Mouse (Mus musculus) layer of hippocampus, adult 11-12 months (tissue): ENCODE measurements around the gene Tmem150b.

ENCODE experiments used
- DNase-seq: peaks from one replicate; pipeline ENCODE4 v3.0.0; 2022; ENCODE audit warnings: low spot score

Tmem150b gene

GRCm38 (mm10) chr7:4731090-4731489 is 6.0 kb upstream of the Tmem150b start:
- no peak for DNase-seq

GRCm38 (mm10) chr7:4724359-4724758 is 690 bp downstream of the Tmem150b start:
- no peak for DNase-seq

- peak; percentile 52 for DNase-seq
Measured at GRCm38 (mm10) chr7:4723508-4723907, 1.5 kb downstream of the Tmem150b start.

DNA sequence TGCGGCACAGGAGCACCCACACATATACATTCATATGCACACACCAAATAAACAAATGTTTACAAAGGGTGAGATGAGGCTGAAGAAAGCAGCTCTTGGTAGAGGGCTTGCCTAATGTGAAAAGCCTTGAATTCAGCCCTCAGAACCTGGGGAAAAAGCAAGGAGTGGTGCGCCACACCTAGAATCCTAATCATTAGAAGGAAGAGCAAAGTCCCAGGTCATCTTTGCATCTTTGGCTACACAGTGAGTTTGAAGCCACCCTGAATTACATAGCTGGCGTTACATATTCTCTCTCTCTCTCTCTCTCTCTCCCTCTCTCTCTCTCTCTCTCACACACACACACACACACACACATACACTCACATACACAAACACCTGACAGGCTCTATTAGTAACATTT is 5.8 kb downstream of the Tmem150b start:
- no peak for DNase-seq

GRCm38 (mm10) chr7:4716955-4717354 is 8.1 kb downstream of the Tmem150b start:
- no peak for DNase-seq

DNA sequence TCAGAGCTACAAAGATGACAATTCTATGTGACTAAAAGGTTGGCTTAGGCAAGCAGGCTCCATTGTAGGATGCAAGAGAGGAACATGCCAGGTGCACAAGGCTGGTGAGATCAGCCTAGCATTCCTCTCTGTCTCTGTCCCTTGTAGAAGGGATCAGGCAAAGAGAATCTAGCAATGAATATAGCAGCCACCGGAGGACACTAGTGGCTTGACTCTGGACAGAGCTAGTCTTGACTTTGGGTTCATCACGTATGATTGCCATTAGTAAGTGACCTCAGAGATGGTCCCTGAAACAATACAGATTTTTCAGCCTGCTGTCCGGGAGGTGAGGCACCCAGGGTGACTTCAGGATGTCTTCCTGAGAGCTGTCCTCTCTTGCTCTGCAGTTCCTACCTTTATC is 12.5 kb downstream of the Tmem150b start:
- DNase-seq = no peak

GRCm38 (mm10) chr7:4705098-4705497 is 20.0 kb downstream of the Tmem150b start:
- peak; percentile 54 for DNase-seq

- no peak for DNase-seq
Measured at GRCm38 (mm10) chr7:4703195-4703594, 21.9 kb downstream of the Tmem150b start.

DNA sequence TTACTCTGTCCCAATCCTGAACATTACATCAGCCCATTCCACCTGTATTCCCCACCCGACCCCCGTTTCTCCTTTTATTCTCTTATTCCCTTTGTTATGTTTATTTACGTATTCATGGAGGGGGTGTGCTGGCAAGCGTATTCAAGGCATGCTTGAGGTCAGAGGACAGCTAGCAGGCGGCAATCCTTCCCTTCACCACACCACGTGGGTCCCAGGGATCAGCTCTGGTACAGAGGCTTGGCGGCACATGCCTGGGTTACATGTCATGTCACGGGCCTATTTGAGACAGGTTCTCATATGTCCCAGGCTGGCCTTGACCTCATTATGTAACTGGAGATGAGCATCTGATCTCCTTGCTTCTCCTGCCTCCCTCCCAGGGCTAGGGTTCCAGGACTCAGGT is 22.7 kb downstream of the Tmem150b start:
- DNase-seq = no peak

DNA sequence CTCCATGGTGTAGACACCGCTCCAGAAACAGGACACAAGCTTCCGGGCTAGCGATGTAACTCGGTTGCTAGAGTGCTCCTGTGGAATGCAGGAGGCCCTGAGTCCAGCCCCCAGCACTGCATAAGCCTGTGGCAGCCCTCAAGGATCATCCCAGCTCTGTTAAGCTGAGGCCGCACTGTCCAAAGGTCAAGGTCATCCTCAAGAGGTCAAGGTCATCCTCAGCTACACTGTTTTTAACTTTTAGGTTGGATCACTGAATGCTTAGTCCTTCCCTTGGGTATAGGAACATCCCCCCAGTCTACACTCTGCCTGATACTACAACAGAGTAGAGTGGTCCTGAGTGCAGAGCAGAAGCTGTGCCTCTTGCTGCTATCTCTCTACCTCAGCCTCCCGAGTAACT is 32.0 kb downstream of the Tmem150b start:
- DNase-seq = no peak

- no peak for DNase-seq
Measured at GRCm38 (mm10) chr7:4690951-4691653, 33.9 kb downstream of the Tmem150b start.

DNA sequence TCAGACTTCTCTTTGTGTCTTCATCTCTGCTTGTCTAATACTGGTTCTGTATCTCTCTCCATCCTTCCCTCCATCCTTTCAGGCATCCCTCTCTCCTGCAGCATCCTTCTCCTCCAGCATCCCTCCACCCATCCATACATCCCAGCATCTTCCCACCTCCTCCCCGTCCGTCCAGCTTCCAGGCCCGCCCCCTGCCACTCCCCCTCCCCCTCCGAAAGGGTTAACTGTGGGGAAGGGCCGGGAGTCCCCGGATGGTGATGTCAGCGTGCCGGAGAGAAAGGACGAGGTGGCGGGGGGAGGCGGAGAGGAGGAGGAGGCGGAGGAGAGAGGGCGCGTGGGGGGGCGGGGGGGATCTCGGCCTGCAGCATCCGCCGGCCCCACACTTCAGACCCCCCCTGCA is 34.7 kb downstream of the Tmem150b start, which contains the start of gene Brsk1:
Brsk1 (plus strand) TSS at position 218 of the 400 bp plus-strand sequence.
- DNase-seq = peak; percentile 82

DNA sequence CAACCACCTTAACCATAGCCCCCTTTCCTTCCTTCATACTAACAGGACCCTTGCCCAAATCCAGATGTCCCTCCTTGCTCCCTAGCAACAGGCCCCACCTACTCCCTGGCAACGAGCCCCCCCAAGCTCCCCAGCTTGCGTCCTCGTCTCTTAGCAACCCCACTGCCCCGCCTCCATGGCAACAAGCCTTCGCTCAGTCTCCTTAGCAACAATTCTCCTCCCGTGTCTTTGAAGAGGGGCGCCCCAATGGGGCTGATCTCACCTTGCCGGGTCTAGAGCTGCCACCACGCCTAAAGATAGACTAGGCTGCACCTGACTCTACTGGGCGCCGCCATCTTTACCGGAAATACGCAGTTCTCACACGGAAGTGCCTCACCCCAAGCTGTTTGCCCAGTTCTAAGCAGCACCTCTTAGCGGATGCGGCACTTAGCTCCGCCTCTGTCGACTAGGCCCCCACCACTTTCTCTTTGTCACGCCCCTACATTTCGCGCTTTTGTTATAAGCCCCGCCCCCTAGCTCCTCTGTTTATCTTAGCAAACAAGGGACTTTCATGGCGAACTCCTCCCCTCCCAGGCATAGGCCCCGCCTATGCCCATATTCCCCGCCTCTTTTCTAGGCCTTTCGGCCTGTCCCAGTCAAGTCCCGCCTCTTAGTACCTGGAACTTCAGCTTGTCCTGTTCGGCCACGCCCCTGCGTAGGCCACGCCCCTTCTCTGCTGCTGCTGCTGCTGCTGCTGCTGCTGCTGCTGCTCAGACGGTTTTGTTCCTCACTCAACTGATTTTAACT is 40.2 kb downstream of the Tmem150b start, which contains the start of gene Hspbp1:
Hspbp1 (minus strand) TSS at position 437 of the 786 bp plus-strand sequence.
- peak; percentile 95 for DNase-seq

GRCm38 (mm10) chr7:4684203-4684602 is 40.8 kb downstream of the Tmem150b start:
- no peak for DNase-seq

DNA sequence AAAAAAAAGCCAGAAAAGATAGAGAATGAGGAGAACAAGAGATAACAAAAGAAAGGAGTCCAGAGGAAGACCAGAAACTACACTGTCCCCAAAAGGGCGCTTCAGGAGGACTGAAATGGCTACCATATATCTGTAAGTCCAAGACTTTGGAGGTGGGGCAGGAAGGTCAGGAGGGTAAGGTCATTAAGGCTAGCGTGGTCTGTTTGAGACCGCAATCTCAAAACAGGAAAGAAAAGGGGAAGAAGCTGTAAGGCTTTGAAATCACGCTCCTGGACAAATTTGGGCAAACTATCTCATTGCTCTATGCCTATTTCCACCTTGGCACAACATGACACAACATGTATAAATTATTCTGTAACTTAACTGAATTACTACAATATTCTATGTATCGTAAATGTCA is 41.7 kb downstream of the Tmem150b start:
- no peak for DNase-seq

- no peak for DNase-seq
Measured at GRCm38 (mm10) chr7:4675200-4675599, 49.8 kb downstream of the Tmem150b start.

GRCm38 (mm10) chr7:4674114-4674731 is 50.8 kb downstream of the Tmem150b start:
- no peak for DNase-seq

GRCm38 (mm10) chr7:4671956-4672355 is 53.1 kb downstream of the Tmem150b start:
- no peak for DNase-seq

- no peak for DNase-seq
Measured at GRCm38 (mm10) chr7:4670655-4671255, 54.3 kb downstream of the Tmem150b start.

DNA sequence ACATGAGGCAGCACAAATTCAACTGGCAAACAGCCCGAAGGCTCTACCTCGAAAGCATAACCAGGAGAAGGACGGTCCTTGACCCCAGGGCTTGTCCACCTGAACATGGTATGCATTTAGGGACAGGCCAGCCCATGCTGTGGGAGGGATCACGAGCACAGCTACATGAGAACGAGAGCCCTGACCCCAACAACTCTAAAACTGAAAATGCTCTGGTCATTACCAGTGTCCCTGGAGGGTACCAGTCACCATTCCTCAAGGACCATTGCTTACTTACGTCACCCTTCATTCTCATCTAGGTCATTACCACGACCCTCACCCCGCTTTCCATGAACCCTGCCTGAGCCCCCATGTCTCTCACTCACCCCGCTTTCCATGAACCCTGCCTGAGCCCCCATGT is 55.9 kb downstream of the Tmem150b start:
- DNase-seq = no peak

GRCm38 (mm10) chr7:4668506-4668905 is 56.5 kb downstream of the Tmem150b start:
- no peak for DNase-seq

- DNase-seq = no peak
Measured at GRCm38 (mm10) chr7:4666871-4667270, 58.2 kb downstream of the Tmem150b start.
